In genomic region chrX:166773408-166773854, GRCm38 (mm10) we compare ENCODE assay signal across 8 mouse cellular contexts.
DNase-seq lines count a peak whose midpoint lies in the region; ATAC-seq lines count a peak whose summit lies in the region.

No protein-coding gene starts in this region.

- DNase-seq in adrenal gland, postnatal 10 days = peak; percentile 10
- no peak for DNase-seq in adrenal gland, adult 18-20 months (ENCODE audit: low spot score in 2 of 2)
- no peak for DNase-seq in lung, adult 18-20 months
- peak; percentile 26 for DNase-seq in limb, embryonic 11.5 days (ENCODE audit: low spot score)
- peak; percentile 46 for DNase-seq in retina, postnatal 1 day
- no peak for DNase-seq in frontal cortex, postnatal 10 days (ENCODE audit: low spot score in 2 of 2)
- DNase-seq in urinary bladder, postnatal 4 days (ENCODE audit: low spot score in 2 of 2) = no peak

- ATAC-seq in lung, embryonic 16.5 days (ENCODE audit: low read depth) = peak; percentile 81
- peak; percentile 47; the same call in 1 of the 2 replicates for ATAC-seq in limb, embryonic 11.5 days (ENCODE audit: insufficient number of reproducible peaks, low FRiP score, low TSS enrichment, low read depth)

- no peaks in the 10 kb centered on the region for H3K9me3 ChIP-seq in lung, embryonic 16.5 days (ENCODE audit: control insufficient read depth, low read length)
- H3K9me3 ChIP-seq in limb, embryonic 11.5 days (ENCODE audit: control insufficient read depth, low read length) = no peaks in the 10 kb centered on the region

- no peak overlapping the region for H3K9ac ChIP-seq in lung, embryonic 16.5 days (ENCODE audit: low read length)
- no peak overlapping the region for H3K9ac ChIP-seq in limb, embryonic 11.5 days (ENCODE audit: low read length)

- no peaks in the 10 kb centered on the region for H3K4me1 ChIP-seq in lung, embryonic 16.5 days (replicated peaks; ENCODE audit: control insufficient read depth, insufficient read depth, low read length)
- no peaks in the 10 kb centered on the region for H3K4me1 ChIP-seq in limb, embryonic 11.5 days (ENCODE audit: control insufficient read depth, insufficient read depth, low read length)

- no peak overlapping the region for H3K4me2 ChIP-seq in lung, embryonic 16.5 days (ENCODE audit: low read depth, low read length)
- H3K4me2 ChIP-seq in limb, embryonic 11.5 days (ENCODE audit: low read depth, severe bottlenecking) = no peak overlapping the region

- 9% methylated on average over 6 of the region's 6 CpGs for WGBS in lung, embryonic 16.5 days
- 19% methylated on average over 6 of the region's 6 CpGs for WGBS in limb, embryonic 11.5 days

- H3K4me3 ChIP-seq in lung, embryonic 16.5 days (ENCODE audit: low read length) = no peak overlapping the region
- H3K4me3 ChIP-seq in limb, embryonic 11.5 days (ENCODE audit: low read depth, low read length) = no peak overlapping the region

- peaks cover 2% of the 10 kb centered on the region; the same call in 1 of the 2 replicates for H3K27me3 ChIP-seq in lung, embryonic 16.5 days (ENCODE audit: control insufficient read depth, insufficient read depth, low read depth, low read length)
- peaks cover 7% of the 10 kb centered on the region; the same call in 1 of the 2 replicates for H3K27me3 ChIP-seq in limb, embryonic 11.5 days (ENCODE audit: control insufficient read depth, insufficient read depth, low read length)

- no peaks in the 10 kb centered on the region for H3K36me3 ChIP-seq in lung, embryonic 16.5 days (ENCODE audit: control insufficient read depth, insufficient read depth, low read length)
- no peaks in the 10 kb centered on the region for H3K36me3 ChIP-seq in limb, embryonic 11.5 days (ENCODE audit: control insufficient read depth, insufficient read depth, low read length)

- H3K27ac ChIP-seq in lung, embryonic 16.5 days (ENCODE audit: low read length) = no peak overlapping the region
- H3K27ac ChIP-seq in limb, embryonic 11.5 days (replicated peaks; ENCODE audit: low read depth, low read length) = no peak overlapping the region

Comparison
In these comparisons a context has a peak if more than half of its experiments do, and no peak if none do; other contexts are left out.
1. DNase-seq: peak in adrenal gland, postnatal 10 days (single experiment), limb, embryonic 11.5 days (single experiment) and retina, postnatal 1 day (single experiment); none in adrenal gland, adult 18-20 months (0 of 2), lung, adult 18-20 months (0 of 2), frontal cortex, postnatal 10 days (0 of 2) and urinary bladder, postnatal 4 days (0 of 2).